Mouse (Mus musculus) heart, embryonic 12.5 days (tissue): ENCODE measurements around the gene 4931428F04Rik. TPM values are rescaled to one million over a fixed set of nuclear protein-coding genes. Genes with fewer than 3 reads are reported as not detected.
"Not testable (repeated sequence)": the region's sequence is repeated elsewhere in the genome, so short reads cannot be mapped to it uniquely, and the experiment has no call there.

ENCODE experiments used
- ATAC-seq: fragments of 200-750 bp; cut with Nextera tagmentation; 2 replicates; pipeline ENCODE4 v1.8.0; 2017; ENCODE audit warnings: moderate TSS enrichment, moderate library complexity; ENCODE audit not compliant: insufficient number of reproducible peaks, low FRiP score
- H3K27ac ChIP-seq: fragments of 300-500 bp; sonication (generic); 2 replicates; pipeline ENCODE4 v1.5.1; 2016; ENCODE audit warnings: mild to moderate bottlenecking, moderate library complexity; ENCODE audit not compliant: poor library complexity, severe bottlenecking
- H3K27me3 ChIP-seq: fragments of 300-500 bp; sonication (generic); replicated peaks from 2 replicates; pipeline ENCODE4 v1.6.1; 2016; ENCODE audit warnings: mild to moderate bottlenecking, moderate library complexity
- H3K36me3 ChIP-seq: fragments of 300-500 bp; sonication (generic); 2 replicates; pipeline ENCODE4 v1.6.1; 2016; ENCODE audit warnings: mild to moderate bottlenecking, moderate library complexity
- H3K4me1 ChIP-seq: fragments of 300-500 bp; sonication (generic); replicated peaks from 2 replicates; pipeline ENCODE4 v1.6.1; 2016; ENCODE audit warnings: mild to moderate bottlenecking
- H3K4me2 ChIP-seq: fragments of 300-500 bp; sonication (generic); 2 replicates; pipeline ENCODE4 v1.6.1; 2016; ENCODE audit warnings: mild to moderate bottlenecking, moderate library complexity
- H3K4me3 ChIP-seq: fragments of 300-500 bp; sonication (generic); 2 replicates; pipeline ENCODE4 v1.5.1; 2016; ENCODE audit warnings: mild to moderate bottlenecking
- H3K9ac ChIP-seq: fragments of 300-500 bp; sonication (generic); 2 replicates; pipeline ENCODE4 v1.6.1; 2016; ENCODE audit warnings: mild to moderate bottlenecking, moderate library complexity
- H3K9me3 ChIP-seq: fragments of 300-500 bp; sonication (generic); replicated peaks from 2 replicates; pipeline ENCODE4 v1.6.1; 2016; ENCODE audit warnings: mild to moderate bottlenecking, moderate library complexity
- WGBS: fragments of 180-500 bp; shearing (Covaris S2); methylation state at CpG from one replicate; pipeline ENCODE4 v1.1.7; 2016; 5-methylcytosine and 5-hydroxymethylcytosine counted together
- microRNA counts: library from miRNA; unstranded; fragments of <30 nt; microRNA quantifications from one replicate; lab custom pipeline; 2017
- microRNA-seq: library from miRNA; unstranded; fragments of <30 nt; microRNA quantifications from one replicate; pipeline ENCODE4, GENCODE M21; 2017
- polyA plus RNA-seq: library from polyadenylated mRNA; unstranded; fragments of >200 nt; fragmentation: Nextera tagmentation; extraction: Ambion mirVana; gene quantifications from 2 replicates; pipeline ENCODE4 v1.2.1, GENCODE M21; 2016

4931428F04Rik gene
- polyA plus RNA-seq, 1 experiment from 2014 or later = 8.1 TPM

GRCm38 (mm10) chr8:105237442-105238142 lies 52.1 kb downstream of the 4931428F04Rik start:
- no peak for ATAC-seq
- no peaks in the 10 kb centered on the region for H3K9me3 ChIP-seq
- no peaks in the 10 kb centered on the region for H3K4me1 ChIP-seq
- WGBS = 87% methylated on average over 14 of the region's 14 CpGs
- H3K4me2 ChIP-seq = no peak overlapping the region
- H3K36me3 ChIP-seq = peaks cover 57% of the 10 kb centered on the region
- H3K9ac ChIP-seq = no peak overlapping the region
- H3K27ac ChIP-seq = no peak overlapping the region
- H3K4me3 ChIP-seq = no peak overlapping the region
- H3K27me3 ChIP-seq = no peaks in the 10 kb centered on the region

DNA sequence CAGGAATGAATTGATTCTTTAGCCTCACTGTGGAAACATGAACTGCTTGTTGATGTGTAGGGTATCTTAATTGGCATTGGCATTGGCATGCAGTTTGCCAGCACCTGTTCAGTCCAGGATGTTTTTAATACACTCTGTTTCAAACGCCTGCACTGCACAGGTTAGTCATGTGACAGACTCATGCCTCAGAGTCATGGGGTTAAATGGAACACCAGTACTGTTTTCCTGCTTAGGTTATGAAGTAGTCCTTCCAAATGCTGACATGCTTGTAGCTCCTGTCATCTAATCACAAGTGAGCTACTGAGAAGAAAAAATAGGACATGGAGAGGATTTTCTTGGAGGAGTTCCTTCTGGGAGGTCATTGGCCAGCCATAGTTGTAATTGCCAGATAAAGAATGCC lies 54.5 kb downstream of the 4931428F04Rik start:
- Histone ChIP-seq H3K9me3 (no peaks in the 10 kb centered on the region), H3K27me3 (no peaks in the 10 kb centered on the region), H3K4me1 (0 out of 2 replicates have a peak, but pooled peaks cover 9% of the 10 kb centered on the region), H3K4me3 (no peak overlapping the region), H3K9ac (no peak overlapping the region), H3K36me3 (peaks cover 45% of the 10 kb centered on the region), H3K4me2 (no peak overlapping the region), H3K27ac (no peak overlapping the region)
- WGBS = 78% methylated on average over 1 of the region's 1 CpGs
- ATAC-seq = no peak

DNA sequence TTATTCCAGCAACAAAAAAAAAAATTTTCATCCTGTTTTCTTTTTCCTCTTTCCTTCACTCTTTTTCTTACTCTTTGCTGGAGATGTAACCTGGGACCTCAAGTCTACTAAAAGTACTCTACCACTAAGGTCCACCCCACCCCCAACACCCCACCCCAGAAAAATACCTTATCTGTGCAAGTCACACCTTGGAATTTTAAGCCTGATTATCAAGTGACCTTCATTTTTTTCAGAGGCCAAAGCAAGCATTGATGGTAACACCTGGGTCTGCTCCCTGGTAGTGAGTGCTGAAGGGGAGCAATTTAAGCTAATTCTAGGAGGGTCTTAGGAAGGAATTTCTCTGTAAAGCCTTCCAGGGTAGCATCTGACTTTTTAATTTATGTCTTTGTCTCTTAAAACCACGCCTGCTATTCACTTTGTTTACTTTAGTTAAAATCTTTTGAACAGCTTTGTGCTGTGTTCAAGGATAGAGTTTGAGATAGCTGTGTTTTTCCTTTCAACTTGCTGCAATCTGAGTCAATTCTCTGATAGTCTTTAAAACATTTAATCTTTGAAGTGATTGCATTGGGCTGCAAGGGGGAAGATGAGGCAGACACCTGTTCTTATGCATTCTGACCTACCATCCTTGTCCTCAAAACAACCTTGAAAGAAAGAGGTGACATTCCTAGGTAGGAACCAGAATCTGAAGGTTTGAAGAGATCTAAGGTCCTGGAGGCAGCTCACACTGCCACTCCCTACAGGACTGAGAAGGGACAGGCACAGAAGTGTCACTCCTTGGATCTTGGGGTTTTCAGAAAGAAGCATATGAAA lies 56.3 kb downstream of the 4931428F04Rik start:
- Histone ChIP-seq H3K27ac (no peak overlapping the region), H3K36me3 (peaks cover 31% of the 10 kb centered on the region), H3K27me3 (no peaks in the 10 kb centered on the region), H3K4me2 (no peak overlapping the region), H3K4me3 (no peak overlapping the region), H3K4me1 (0 out of 2 replicates have a peak, but pooled peaks cover 9% of the 10 kb centered on the region), H3K9ac (no peak overlapping the region), H3K9me3 (no peaks in the 10 kb centered on the region)
- 70% methylated on average over 1 of the region's 1 CpGs for WGBS
- no peak for ATAC-seq

GRCm38 (mm10) chr8:105232321-105232693 lies 57.4 kb downstream of the 4931428F04Rik start:
- WGBS = 93% methylated on average over 4 of the region's 4 CpGs
- not testable (repeated sequence) for H3K9me3 ChIP-seq, H3K27me3 ChIP-seq, ATAC-seq, H3K4me2 ChIP-seq, H3K9ac ChIP-seq, H3K4me1 ChIP-seq, H3K27ac ChIP-seq, H3K4me3 ChIP-seq
- peaks cover 24% of the 10 kb centered on the region for H3K36me3 ChIP-seq

DNA sequence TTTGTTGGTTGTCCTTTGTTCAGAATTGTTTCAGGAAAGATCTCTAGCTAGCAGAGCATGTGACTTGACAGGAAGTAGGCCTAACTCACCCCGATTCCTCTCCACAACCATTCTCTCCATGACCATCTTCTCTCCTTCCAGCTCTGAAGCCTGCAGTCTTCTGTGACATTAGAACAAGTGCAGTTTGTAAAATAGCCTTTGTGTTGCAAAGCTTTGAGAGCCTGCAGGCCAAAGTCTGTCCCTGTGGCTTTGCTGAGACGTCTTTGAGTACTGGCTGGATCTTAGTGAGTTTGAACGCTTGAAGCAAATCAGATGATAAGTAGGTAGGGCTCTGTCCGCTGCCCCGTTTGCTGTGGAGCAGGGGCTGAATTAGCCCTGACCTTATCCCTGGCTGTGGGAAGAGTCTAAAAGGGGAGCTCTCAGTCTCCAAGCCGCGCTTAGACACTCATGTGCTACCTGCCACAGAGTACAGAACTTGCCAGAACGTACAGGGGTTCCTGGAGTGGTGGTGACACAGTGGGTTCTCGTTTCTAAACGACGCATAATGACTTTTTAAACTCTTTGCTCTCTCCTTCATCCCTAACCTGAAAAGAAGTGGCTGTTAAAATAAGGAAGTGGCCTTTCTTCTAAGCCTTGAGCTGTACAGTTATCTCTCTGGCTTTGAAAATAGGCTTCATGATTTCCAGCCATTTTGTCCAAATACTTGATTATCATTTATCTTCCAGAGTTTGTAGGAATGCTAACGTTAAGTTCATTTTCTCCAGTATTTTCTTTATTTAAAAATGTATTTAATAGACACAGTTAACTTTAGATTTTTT lies 58.0 kb downstream of the 4931428F04Rik start:
- H3K4me2 ChIP-seq = no peak overlapping the region
- H3K27ac ChIP-seq = no peak overlapping the region
- H3K36me3 ChIP-seq = peaks cover 23% of the 10 kb centered on the region
- no peak overlapping the region for H3K4me3 ChIP-seq
- H3K9ac ChIP-seq = no peak overlapping the region
- H3K4me1 ChIP-seq = 0 out of 2 replicates have a peak, but pooled peaks cover 9% of the 10 kb centered on the region
- 78% methylated on average over 12 of the region's 12 CpGs for WGBS
- H3K27me3 ChIP-seq = no peaks in the 10 kb centered on the region
- no peak for ATAC-seq
- no peaks in the 10 kb centered on the region for H3K9me3 ChIP-seq

MicroRNAs within 50 kb of the gene (microRNA counts, 519-probe panel; counts per million panel counts)
- microRNA mmu-miR-328 (lab: Ali Mortazavi, UCI) = 3,942 counts per million, percentile 31 among the panel's probes with 10 or more counts

Small RNA genes lying within 50 kb of the gene (microRNA-seq; reads per million reads assigned to microRNA genes)
- gene Gm27320 = not detected
- 339 reads per million, percentile 68 among the genes with 10 or more reads in this experiment for gene Mir328

Other genes starting within 250 kb of the 4931428F04Rik start
- gene Ces3a, start 241.3 kb downstream of the 4931428F04Rik start, polyA plus RNA-seq = not detected in 2 replicates
- not detected in 2 replicates for gene Ces3b, start 206.1 kb downstream of the 4931428F04Rik start, polyA plus RNA-seq
- gene Ces4a, start 158.1 kb downstream of the 4931428F04Rik start, polyA plus RNA-seq = not detected in 2 replicates
- gene Cbfb, start 119.2 kb downstream of the 4931428F04Rik start, polyA plus RNA-seq = 65.3 and 67.9 TPM in 2 replicates
- gene D230025D16Rik, start 64.7 kb downstream of the 4931428F04Rik start, polyA plus RNA-seq = 18.7 and 18.9 TPM in 2 replicates
- 10.2 and 10.8 TPM in 2 replicates for gene B3gnt9, start 34.7 kb downstream of the 4931428F04Rik start, polyA plus RNA-seq
- gene Tradd, start 25.3 kb downstream of the 4931428F04Rik start, polyA plus RNA-seq = 16.0 and 16.6 TPM in 2 replicates
- 2.2 and 2.6 TPM in 2 replicates for gene Fbxl8, start 25.2 kb downstream of the 4931428F04Rik start, polyA plus RNA-seq
- gene Hsf4, start 20.1 kb downstream of the 4931428F04Rik start, polyA plus RNA-seq = not detected in 2 replicates
- gene Nol3, start 13.7 kb downstream of the 4931428F04Rik start, polyA plus RNA-seq = 1.8 and 2.1 TPM in 2 replicates
- gene Exoc3l, start 6.2 kb upstream of the 4931428F04Rik start, polyA plus RNA-seq = 16.1 and 19.5 TPM in 2 replicates
- 60.8 and 64.1 TPM in 2 replicates for gene E2f4, start 7.8 kb upstream of the 4931428F04Rik start, polyA plus RNA-seq
- gene Elmo3, start 15.7 kb upstream of the 4931428F04Rik start, polyA plus RNA-seq = 2.8 and 3.3 TPM in 2 replicates
- 1.3 TPM in 2 replicates for gene Lrrc29, start 36.4 kb upstream of the 4931428F04Rik start, polyA plus RNA-seq
- gene Tmem208, start 36.5 kb upstream of the 4931428F04Rik start, polyA plus RNA-seq = 73.5 and 80.7 TPM in 2 replicates
- 1.6 and 2.0 TPM in 2 replicates for gene Fhod1, start 58.1 kb upstream of the 4931428F04Rik start, polyA plus RNA-seq
- 1.6 and 2.0 TPM in 2 replicates for gene Slc9a5, start 59.0 kb upstream of the 4931428F04Rik start, polyA plus RNA-seq
- 0.23 TPM in 1 of 2 replicates, not detected in the other for gene Plekhg4, start 83.4 kb upstream of the 4931428F04Rik start, polyA plus RNA-seq
- not detected in 2 replicates for gene Kctd19, start 123.6 kb upstream of the 4931428F04Rik start, polyA plus RNA-seq
- 0.13 TPM in 1 of 2 replicates, not detected in the other for gene Lrrc36, start 123.7 kb upstream of the 4931428F04Rik start, polyA plus RNA-seq
- gene Tppp3, start 181.7 kb upstream of the 4931428F04Rik start, polyA plus RNA-seq = 13.8 and 14.4 TPM in 2 replicates
- gene Zdhhc1, start 207.0 kb upstream of the 4931428F04Rik start, polyA plus RNA-seq = 23.1 and 23.3 TPM in 2 replicates
- gene Hsd11b2, start 228.9 kb upstream of the 4931428F04Rik start, polyA plus RNA-seq = 1.7 and 1.9 TPM in 2 replicates